Mouse (Mus musculus): ENCODE measurements at regions not wholly inside any gene's neighbourhood (a gene's known extent, or its start where the extent isn't known, plus 50 kb on each side); places are given as distances from the start of the nearest gene placed in this dataset.

DNA sequence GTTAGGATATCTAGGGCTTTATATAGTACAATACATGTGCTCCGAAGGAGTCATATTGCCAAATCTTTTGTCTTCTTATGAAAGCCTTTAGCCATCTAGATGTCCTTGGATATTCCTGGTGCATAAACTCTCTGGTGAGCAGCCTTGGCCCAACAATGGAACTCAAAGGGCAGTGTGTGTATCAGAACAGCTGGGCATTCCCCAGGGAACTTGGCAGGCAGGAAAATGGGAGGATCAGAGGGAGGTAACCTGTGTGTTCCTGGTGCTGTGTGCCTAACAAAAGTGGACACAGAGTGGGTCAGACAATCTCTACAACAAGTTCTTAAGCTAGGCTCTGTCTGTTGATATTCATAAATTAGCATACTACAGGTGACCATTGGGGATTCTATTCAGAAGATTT is 851.6 kb downstream of the Kcnt2 start:
- TF ChIP-seq CTCF (IDR thresholded peaks at IDR 0.05), result no peak
- TF ChIP-seq EP300 (IDR thresholded peaks at IDR 0.05), result no peak

Measured in lung, postnatal 0 days (tissue).